In the genomic region with DNA sequence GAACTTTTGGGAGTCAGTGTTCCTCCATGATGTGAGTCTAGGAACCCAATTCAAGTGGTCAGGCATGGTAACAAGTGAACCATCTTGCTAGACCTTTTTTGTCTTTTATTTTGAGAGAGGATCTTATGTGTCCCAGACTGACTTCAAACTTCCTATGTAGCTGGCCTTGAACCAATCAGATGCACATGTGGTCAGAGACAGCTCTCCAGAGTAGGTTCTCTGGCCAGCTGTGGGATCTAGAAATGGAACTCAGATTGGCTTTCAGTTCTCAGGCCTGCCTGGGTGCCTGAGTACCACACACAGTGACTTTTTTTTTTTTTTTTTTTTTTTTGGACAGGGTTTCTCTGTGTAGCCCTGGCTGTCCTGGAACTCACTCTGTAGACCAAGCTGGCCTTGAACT, we compare ENCODE assay signal across 15 mouse cellular contexts.
"Had no signal": no experiment of that assay in that cellular context is flagged by ENCODE, and none has a peak within 500 bp of the region (broad histone marks: within the 10 kb centered on the region; RNA-seq: fewer than 3 reads in every experiment).

No protein-coding gene starts in this region.

- H3K4me3 ChIP-seq: lung, embryonic 15.5 days; megakaryocyte, embryonic 14.5 days; midbrain, embryonic 13.5 days; midbrain, embryonic 15.5 days; neural tube, embryonic 12.5 days had no signal

- H3K27me3 ChIP-seq: lung, embryonic 15.5 days; megakaryocyte, embryonic 14.5 days; midbrain, embryonic 15.5 days; neural tube, embryonic 12.5 days had no signal

- DNase-seq: liver, postnatal 0 days; lung, adult 2 months; lung, postnatal 14 days; lung, postnatal 36 days; right cerebral cortex, postnatal 25 days; right cerebral cortex, postnatal 4 days; spleen, adult 18-20 months; thymus, adult 18-20 months; thymus, postnatal 14 days had no signal

- H3K27ac ChIP-seq: lung, embryonic 15.5 days; macrophage; midbrain, embryonic 13.5 days; midbrain, embryonic 15.5 days; neural tube, embryonic 12.5 days had no signal

- H3K9me3 ChIP-seq: lung, embryonic 15.5 days; megakaryocyte, embryonic 14.5 days; midbrain, embryonic 13.5 days; midbrain, embryonic 15.5 days; neural tube, embryonic 12.5 days had no signal

- H3K36me3 ChIP-seq: lung, embryonic 15.5 days; midbrain, embryonic 15.5 days; neural tube, embryonic 12.5 days had no signal
